Mouse (Mus musculus): ENCODE results near the gene Ndufb8. TPM values are rescaled to one million over a fixed set of nuclear protein-coding genes. Genes with fewer than 3 reads are reported as not detected.
A peak's percentile ranks its signal among the peaks of the same experiment; 100 is the strongest.

Ndufb8 gene
- polyA plus RNA-seq, 1 experiment from 2014 or later = 524 TPM

GRCm38 (mm10) chr19:44544372-44544771, 10.9 kb downstream of the Ndufb8 start:
- WGBS = 65% methylated on average over 10 of the region's 10 CpGs
- ATAC-seq (ENCODE audit: insufficient read depth, low FRiP score) = no peak
- H3K9me3 ChIP-seq (replicated peaks; ENCODE audit: control insufficient read depth, low read length) = peaks cover 4% of the 10 kb centered on the region; the same call in 1 of the 2 replicates
- H3K36me3 ChIP-seq (ENCODE audit: control insufficient read depth, insufficient read depth, low read length) = peaks cover 12% of the 10 kb centered on the region; the same call in 1 of the 2 replicates
- 0 out of 2 replicates have a peak, but pooled peaks cover 5% of the 10 kb centered on the region for H3K4me1 ChIP-seq (ENCODE audit: control insufficient read depth, insufficient read depth, low read length)
- no peak overlapping the region for H3K4me2 ChIP-seq (ENCODE audit: low read depth, low read length)
- no peaks in the 10 kb centered on the region; the same call in 1 of the 2 replicates for H3K27me3 ChIP-seq (ENCODE audit: control insufficient read depth, insufficient read depth, low read length)
- no peak overlapping the region for H3K27ac ChIP-seq (ENCODE audit: low read length)
- H3K4me3 ChIP-seq (replicated peaks; ENCODE audit: low read length) = no peak overlapping the region
- H3K9ac ChIP-seq (ENCODE audit: low read length) = no peak overlapping the region

- WGBS = 84% methylated on average over 8 of the region's 8 CpGs
- Histone ChIP-seq H3K4me1 (ENCODE audit: control insufficient read depth, insufficient read depth, low read length) (0 out of 2 replicates have a peak, but pooled peaks cover 5% of the 10 kb centered on the region), H3K9ac (ENCODE audit: low read length) (no peak overlapping the region), H3K4me2 (ENCODE audit: low read depth, low read length) (no peak overlapping the region), H3K27ac (ENCODE audit: low read length) (no peak overlapping the region), H3K27me3 (ENCODE audit: control insufficient read depth, insufficient read depth, low read length) (no peaks in the 10 kb centered on the region; the same call in 1 of the 2 replicates), H3K4me3 (replicated peaks; ENCODE audit: low read length) (no peak overlapping the region), H3K36me3 (ENCODE audit: control insufficient read depth, insufficient read depth, low read length) (peaks cover 1% of the 10 kb centered on the region; the same call in 1 of the 2 replicates), H3K9me3 (replicated peaks; ENCODE audit: control insufficient read depth, low read length) (peaks cover 4% of the 10 kb centered on the region; the same call in 1 of the 2 replicates)
- ATAC-seq (ENCODE audit: insufficient read depth, low FRiP score) = no peak
Observed at GRCm38 (mm10) chr19:44542694-44543178, 12.5 kb downstream of the Ndufb8 start.

GRCm38 (mm10) chr19:44537416-44537815, 17.8 kb downstream of the Ndufb8 start:
- Histone ChIP-seq H3K36me3 (ENCODE audit: control insufficient read depth, insufficient read depth, low read length) (no peaks in the 10 kb centered on the region), H3K4me2 (ENCODE audit: low read depth, low read length) (no peak overlapping the region), H3K9me3 (replicated peaks; ENCODE audit: control insufficient read depth, low read length) (peaks cover 4% of the 10 kb centered on the region; the same call in 1 of the 2 replicates), H3K9ac (ENCODE audit: low read length) (no peak overlapping the region), H3K27ac (ENCODE audit: low read length) (no peak overlapping the region), H3K27me3 (ENCODE audit: control insufficient read depth, insufficient read depth, low read length) (no peaks in the 10 kb centered on the region), H3K4me3 (replicated peaks; ENCODE audit: low read length) (no peak overlapping the region), H3K4me1 (ENCODE audit: control insufficient read depth, insufficient read depth, low read length) (no peaks in the 10 kb centered on the region)
- ATAC-seq (ENCODE audit: insufficient read depth, low FRiP score) = no peak
- WGBS = 78% methylated on average over 8 of the region's 8 CpGs

DNA sequence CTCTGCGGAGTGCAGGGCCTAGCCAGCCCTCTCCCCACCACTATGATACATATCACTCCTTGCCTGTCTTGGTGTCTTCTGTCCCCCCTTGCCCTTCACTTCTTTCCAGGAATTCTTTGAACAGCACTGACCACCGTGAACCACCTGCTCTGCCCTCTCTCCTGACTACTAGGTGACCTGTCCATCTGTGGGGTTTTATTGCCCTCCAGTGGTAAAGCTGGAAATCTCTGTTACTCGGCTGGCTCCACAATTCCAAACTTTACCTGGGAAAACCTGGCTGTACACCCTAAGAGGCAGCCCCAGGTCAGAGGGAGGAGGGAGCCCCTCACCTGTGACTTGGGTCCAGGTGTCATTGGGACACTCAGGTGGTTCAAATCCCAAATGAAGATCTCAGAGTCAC, 19.9 kb downstream of the Ndufb8 start:
- no peak for ATAC-seq (ENCODE audit: insufficient read depth, low FRiP score)
- no peaks in the 10 kb centered on the region for H3K4me1 ChIP-seq (ENCODE audit: control insufficient read depth, insufficient read depth, low read length)
- H3K9ac ChIP-seq (ENCODE audit: low read length) = no peak overlapping the region
- no peaks in the 10 kb centered on the region for H3K36me3 ChIP-seq (ENCODE audit: control insufficient read depth, insufficient read depth, low read length)
- H3K27me3 ChIP-seq (ENCODE audit: control insufficient read depth, insufficient read depth, low read length) = 0 out of 2 replicates have a peak, but pooled peaks cover 2% of the 10 kb centered on the region
- H3K4me3 ChIP-seq (replicated peaks; ENCODE audit: low read length) = no peak overlapping the region
- 28% methylated on average over 3 of the region's 3 CpGs for WGBS
- no peaks in the 10 kb centered on the region for H3K9me3 ChIP-seq (replicated peaks; ENCODE audit: control insufficient read depth, low read length)
- H3K4me2 ChIP-seq (ENCODE audit: low read depth, low read length) = no peak overlapping the region
- H3K27ac ChIP-seq (ENCODE audit: low read length) = no peak overlapping the region

GRCm38 (mm10) chr19:44530018-44530417, 25.2 kb downstream of the Ndufb8 start:
- H3K9ac ChIP-seq (ENCODE audit: low read length) = no peak overlapping the region
- H3K4me3 ChIP-seq (replicated peaks; ENCODE audit: low read length) = no peak overlapping the region
- no peaks in the 10 kb centered on the region for H3K36me3 ChIP-seq (ENCODE audit: control insufficient read depth, insufficient read depth, low read length)
- H3K4me1 ChIP-seq (ENCODE audit: control insufficient read depth, insufficient read depth, low read length) = no peaks in the 10 kb centered on the region
- H3K27ac ChIP-seq (ENCODE audit: low read length) = no peak overlapping the region
- ATAC-seq (ENCODE audit: insufficient read depth, low FRiP score) = no peak
- 0 out of 2 replicates have a peak, but pooled peaks cover 2% of the 10 kb centered on the region for H3K27me3 ChIP-seq (ENCODE audit: control insufficient read depth, insufficient read depth, low read length)
- H3K9me3 ChIP-seq (replicated peaks; ENCODE audit: control insufficient read depth, low read length) = no peaks in the 10 kb centered on the region
- 78% methylated on average over 6 of the region's 6 CpGs for WGBS
- H3K4me2 ChIP-seq (ENCODE audit: low read depth, low read length) = no peak overlapping the region

GRCm38 (mm10) chr19:44525551-44526205, 29.6 kb downstream of the Ndufb8 start:
- Histone ChIP-seq H3K9me3 (replicated peaks; ENCODE audit: control insufficient read depth, low read length) (no peaks in the 10 kb centered on the region), H3K4me3 (replicated peaks; ENCODE audit: low read length) (no peak overlapping the region), H3K27me3 (ENCODE audit: control insufficient read depth, insufficient read depth, low read length) (no peaks in the 10 kb centered on the region), H3K36me3 (ENCODE audit: control insufficient read depth, insufficient read depth, low read length) (no peaks in the 10 kb centered on the region), H3K9ac (ENCODE audit: low read length) (no peak overlapping the region), H3K4me1 (ENCODE audit: control insufficient read depth, insufficient read depth, low read length) (no peaks in the 10 kb centered on the region), H3K4me2 (ENCODE audit: low read depth, low read length) (no peak overlapping the region), H3K27ac (ENCODE audit: low read length) (no peak overlapping the region)
- no peak for ATAC-seq (ENCODE audit: insufficient read depth, low FRiP score)
- WGBS = 73% methylated on average over 9 of the region's 9 CpGs

GRCm38 (mm10) chr19:44519152-44519551, 36.1 kb downstream of the Ndufb8 start:
- H3K36me3 ChIP-seq (ENCODE audit: control insufficient read depth, insufficient read depth, low read length) = no peaks in the 10 kb centered on the region
- no peak overlapping the region for H3K4me3 ChIP-seq (replicated peaks; ENCODE audit: low read length)
- H3K9ac ChIP-seq (ENCODE audit: low read length) = no peak overlapping the region
- H3K4me1 ChIP-seq (ENCODE audit: control insufficient read depth, insufficient read depth, low read length) = peaks cover 14% of the 10 kb centered on the region
- no peaks in the 10 kb centered on the region for H3K9me3 ChIP-seq (replicated peaks; ENCODE audit: control insufficient read depth, low read length)
- ATAC-seq (ENCODE audit: insufficient read depth, low FRiP score) = peak; percentile 52
- 20% methylated on average over 7 of the region's 7 CpGs for WGBS
- H3K27ac ChIP-seq (ENCODE audit: low read length) = no peak overlapping the region
- peaks cover 4% of the 10 kb centered on the region; the same call in 1 of the 2 replicates for H3K27me3 ChIP-seq (ENCODE audit: control insufficient read depth, insufficient read depth, low read length)
- H3K4me2 ChIP-seq (ENCODE audit: low read depth, low read length) = no peak overlapping the region

DNA sequence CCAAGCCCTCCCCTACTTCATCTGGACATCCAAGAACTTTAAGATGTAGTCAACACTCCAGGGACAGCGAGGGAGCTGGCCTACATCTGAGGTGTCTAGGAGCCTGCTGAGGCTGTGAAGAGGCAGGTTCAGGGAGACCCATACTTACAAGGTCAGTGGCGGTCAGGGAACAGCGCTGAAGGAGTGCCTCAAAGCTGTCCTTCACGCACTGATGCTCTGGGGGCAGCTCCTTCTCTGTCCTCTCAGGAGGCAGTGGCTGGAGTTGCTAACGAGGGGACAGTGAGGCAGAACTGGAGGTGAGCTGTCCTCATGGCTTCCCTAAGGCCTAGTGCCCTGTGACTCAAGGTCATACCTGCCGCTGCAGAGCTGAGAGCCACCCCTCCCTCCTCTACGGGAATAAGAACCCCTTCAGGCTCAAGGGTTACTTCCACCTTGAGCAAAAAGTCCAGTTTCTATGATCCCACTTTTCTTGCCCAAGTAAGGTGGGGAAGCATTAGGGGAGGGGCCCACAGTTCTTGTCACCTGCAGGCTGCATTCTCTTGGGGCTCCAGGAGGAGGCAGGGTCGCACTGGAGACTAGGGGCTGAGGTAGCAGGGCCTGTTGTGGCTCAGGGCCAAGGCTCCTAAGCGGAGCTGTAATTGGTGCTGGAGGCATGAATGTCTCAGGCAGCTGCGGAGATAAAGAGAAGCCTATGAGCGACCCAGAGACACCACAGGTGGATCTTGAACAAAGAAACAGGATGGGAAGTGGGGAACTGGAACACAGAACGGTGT, 37.1 kb downstream of the Ndufb8 start:
- peaks cover 18% of the 10 kb centered on the region for H3K4me1 ChIP-seq (ENCODE audit: control insufficient read depth, insufficient read depth, low read length)
- H3K4me2 ChIP-seq (ENCODE audit: low read depth, low read length) = no peak overlapping the region
- peaks cover 13% of the 10 kb centered on the region for H3K27me3 ChIP-seq (ENCODE audit: control insufficient read depth, insufficient read depth, low read length)
- no peak for ATAC-seq (ENCODE audit: insufficient read depth, low FRiP score)
- no peaks in the 10 kb centered on the region for H3K36me3 ChIP-seq (ENCODE audit: control insufficient read depth, insufficient read depth, low read length)
- H3K9ac ChIP-seq (ENCODE audit: low read length) = no peak overlapping the region
- 68% methylated on average over 12 of the region's 12 CpGs for WGBS
- no peaks in the 10 kb centered on the region for H3K9me3 ChIP-seq (replicated peaks; ENCODE audit: control insufficient read depth, low read length)
- H3K4me3 ChIP-seq (replicated peaks; ENCODE audit: low read length) = no peak overlapping the region
- no peak overlapping the region for H3K27ac ChIP-seq (ENCODE audit: low read length)

DNA sequence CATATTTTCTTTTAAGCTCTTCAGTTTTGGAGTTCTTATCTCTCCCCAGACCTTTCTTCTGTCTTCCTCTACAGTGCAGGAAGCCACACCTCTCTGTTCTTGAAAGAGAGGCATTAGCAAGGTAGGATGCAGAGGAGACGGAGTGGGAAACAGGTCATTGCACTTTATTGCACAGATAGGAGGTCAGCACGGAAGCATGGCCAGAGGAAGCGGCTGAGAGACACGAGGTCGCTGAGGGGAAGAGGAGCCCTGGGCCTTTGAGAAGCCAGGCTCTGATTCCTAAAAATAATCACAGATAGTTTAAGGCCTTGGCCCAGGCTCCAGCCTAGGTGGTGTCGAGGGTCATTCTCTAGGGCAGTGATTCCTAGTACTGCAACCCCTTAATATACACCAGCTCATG, 39.5 kb downstream of the Ndufb8 start:
- Histone ChIP-seq H3K4me1 (ENCODE audit: control insufficient read depth, insufficient read depth, low read length) (peaks cover 22% of the 10 kb centered on the region), H3K4me3 (replicated peaks; ENCODE audit: low read length) (no peak overlapping the region), H3K27me3 (ENCODE audit: control insufficient read depth, insufficient read depth, low read length) (peaks cover 36% of the 10 kb centered on the region), H3K4me2 (ENCODE audit: low read depth, low read length) (no peak overlapping the region), H3K9ac (ENCODE audit: low read length) (no peak overlapping the region), H3K36me3 (ENCODE audit: control insufficient read depth, insufficient read depth, low read length) (no peaks in the 10 kb centered on the region), H3K9me3 (replicated peaks; ENCODE audit: control insufficient read depth, low read length) (no peaks in the 10 kb centered on the region), H3K27ac (ENCODE audit: low read length) (no peak overlapping the region)
- ATAC-seq (ENCODE audit: insufficient read depth, low FRiP score) = no peak
- 56% methylated on average over 6 of the region's 6 CpGs for WGBS

Measured in stomach, embryonic 16.5 days (tissue).